Mouse (Mus musculus): ENCODE measurements around the gene Mdga1.

Gene Mdga1

DNA sequence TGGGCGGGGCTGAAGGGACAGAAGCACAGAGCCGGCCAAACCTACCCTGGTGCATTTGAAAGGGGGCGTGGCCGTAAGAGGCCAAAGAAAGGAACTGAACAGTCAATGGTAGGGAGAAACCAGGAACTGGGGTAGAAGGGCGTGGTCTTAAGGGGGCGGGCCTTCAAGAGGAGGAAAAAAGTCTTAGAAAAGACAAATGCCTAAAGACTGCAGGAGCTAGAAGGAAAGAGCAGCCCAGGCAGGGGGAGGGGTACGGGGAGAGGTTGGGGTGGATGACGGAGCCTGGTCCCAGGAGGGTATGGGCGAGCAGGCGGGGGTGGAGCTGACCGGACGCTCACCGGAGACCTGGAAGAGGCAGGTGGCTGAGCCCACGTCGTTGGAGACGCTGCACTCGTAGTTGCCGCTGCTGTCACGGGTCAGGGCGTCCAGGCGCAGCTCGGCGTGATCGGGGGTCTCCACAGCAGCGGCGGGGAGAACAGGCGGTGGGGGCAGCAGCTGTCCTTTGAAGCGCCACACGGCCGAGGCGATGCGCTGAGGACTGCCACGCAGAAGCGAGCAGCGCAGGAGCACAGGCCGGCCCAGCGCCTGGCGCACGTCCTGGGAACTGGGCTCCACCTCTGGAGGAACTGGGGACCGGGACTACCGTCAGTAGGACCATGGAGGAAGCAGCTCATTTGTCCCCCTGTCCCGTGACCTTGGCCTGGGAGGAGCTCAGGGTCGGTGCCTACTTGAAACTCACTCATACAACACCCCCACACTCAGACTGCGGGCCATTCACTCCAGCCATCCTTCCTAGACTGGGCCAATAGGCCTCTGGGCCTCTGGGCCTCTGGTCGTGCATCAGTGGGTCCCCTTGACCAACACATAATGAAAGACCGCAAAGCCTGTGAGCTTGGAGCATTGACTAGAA is 127.9 kb downstream of the Mdga1 start:
- DNase-seq: peak; percentile 48

DNA sequence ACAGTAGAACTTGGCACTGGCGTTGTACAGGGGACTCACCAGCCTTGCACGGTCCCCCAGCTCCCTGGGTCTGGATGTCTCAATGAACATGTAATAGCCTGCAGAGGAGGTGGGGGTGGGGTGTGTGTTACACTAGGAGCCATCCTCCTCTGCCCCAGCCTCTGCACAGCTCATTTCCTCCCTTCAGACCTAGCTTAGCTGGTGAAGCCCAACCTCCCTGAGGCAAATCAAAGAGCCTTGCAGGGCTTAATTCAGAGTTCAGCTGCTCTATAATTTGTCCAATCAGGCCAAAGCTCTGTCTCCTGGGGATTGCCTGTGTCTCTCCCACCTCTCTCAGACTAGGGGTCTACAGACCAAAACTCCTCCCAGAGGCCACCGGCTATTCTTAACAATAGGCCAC is 131.9 kb downstream of the Mdga1 start:
- DNase-seq: no peak

DNA sequence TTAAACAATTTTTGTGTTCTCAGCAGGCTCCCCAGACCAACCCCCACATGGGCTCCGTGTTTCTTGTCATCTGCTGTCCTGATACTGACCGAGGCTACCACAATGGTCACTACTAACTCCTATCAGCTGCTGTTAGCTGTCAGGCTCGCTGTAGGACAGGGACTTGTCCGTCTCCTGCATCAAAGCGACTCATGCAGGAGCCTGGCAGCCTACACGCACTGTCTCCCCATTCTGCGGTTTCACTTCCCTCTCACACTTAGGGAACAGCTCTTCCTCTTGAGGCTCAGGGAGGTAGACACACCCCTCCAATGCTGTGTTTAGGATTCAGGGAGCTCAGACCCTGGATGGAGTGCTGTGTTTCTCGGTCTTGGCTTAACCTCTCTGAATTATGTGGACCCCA is 132.4 kb downstream of the Mdga1 start:
- no peak for DNase-seq

DNA sequence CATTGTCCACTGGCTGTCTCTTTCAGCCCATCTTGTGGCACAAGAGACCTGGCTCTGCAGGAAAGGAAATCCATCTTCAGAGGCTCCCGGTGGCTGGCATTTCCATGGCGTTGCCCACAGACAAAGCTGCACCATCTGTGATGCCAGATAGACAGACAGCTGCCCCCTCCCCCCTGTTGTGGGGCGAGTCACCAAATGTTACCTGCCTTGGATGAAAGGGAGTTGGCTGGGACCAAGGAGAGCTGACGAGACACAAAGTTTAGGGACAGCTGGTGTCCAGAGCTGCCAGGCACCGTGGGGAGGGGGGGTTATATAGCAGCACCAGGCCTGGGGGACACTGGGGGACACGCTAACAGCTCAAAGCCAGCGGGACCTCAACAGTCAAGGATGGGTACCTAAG is 135.1 kb downstream of the Mdga1 start:
- DNase-seq: no peak

DNA sequence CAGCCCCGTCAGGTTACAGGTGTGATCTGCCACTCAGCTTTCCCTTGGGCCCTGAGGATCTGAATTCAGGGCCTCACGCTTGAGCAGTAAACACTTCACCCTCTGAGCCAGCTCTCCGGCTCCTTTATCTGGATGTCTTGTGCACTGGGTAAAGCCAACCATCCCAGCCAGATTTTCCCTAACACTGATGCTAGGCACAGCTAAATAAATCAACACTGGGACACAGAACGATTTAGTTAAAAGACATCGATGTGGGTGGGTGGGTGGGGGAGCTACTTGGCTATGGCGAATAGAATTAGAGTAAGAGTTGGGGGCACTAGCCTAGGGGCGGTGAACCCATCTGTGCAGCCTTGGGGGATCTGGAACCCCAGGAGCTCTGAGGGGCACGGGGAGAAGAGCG is 135.6 kb downstream of the Mdga1 start:
- no peak for DNase-seq

DNA sequence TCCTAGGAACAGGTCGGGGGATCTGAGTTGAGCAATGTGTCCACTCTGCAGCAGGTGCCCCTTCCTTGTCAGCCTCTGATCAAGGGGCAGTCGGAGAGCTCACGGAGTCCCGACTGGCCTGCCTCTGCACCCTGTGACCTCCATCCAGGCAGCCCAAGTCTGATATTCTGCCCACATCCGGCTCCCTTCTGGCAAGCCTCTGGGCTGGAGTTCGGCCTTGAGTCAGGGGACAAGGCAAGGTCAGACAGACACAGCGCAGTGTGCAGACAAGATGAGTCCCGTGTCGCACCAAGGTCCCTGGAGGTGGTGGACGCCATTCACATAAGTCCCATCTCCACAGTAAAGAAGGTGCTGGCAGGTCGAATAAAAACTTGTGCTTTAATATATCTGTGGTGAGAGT is 138.2 kb downstream of the Mdga1 start:
- DNase-seq: no peak

DNA sequence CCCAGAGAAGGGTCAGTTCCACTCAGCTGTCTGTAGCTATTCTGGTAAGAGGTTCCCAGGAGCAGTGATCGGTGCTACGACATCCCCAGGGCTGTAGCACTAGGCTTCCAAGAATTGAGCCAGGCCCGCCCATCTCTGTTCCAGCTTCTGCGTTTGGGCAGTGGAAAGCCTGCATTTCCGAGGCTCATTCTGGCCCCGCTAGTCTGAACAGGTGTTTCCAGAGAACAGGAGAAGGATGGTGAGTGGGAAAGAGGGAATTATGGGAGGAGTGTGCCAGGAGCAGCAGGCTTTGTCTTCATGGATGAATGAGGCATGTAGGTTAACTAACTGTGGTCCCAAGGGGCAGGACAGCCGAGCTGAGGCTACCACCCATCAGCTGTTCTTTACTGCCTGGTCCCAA is 140.8 kb downstream of the Mdga1 start:
- no peak for DNase-seq

DNA sequence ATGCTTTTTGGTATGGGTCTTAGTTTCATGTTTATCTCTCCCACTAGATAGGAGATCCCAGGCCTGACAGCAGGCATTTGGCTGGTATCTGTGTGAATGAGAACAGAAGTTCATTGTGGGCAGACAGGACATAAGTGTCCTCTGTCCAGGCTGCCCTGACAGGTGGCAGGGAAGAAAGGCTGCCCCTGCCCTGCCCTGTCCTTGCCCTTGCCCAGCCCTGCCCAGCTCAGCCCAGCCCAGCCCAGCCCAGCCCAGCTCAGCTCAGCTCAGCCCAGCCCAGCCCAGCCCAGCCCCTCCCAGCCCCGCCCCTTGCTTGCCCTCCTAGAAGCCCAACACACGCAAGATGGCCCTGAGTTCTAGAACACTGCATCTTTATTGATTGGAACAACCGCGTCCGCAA is 142.3 kb downstream of the Mdga1 start:
- DNase-seq: no peak

DNA sequence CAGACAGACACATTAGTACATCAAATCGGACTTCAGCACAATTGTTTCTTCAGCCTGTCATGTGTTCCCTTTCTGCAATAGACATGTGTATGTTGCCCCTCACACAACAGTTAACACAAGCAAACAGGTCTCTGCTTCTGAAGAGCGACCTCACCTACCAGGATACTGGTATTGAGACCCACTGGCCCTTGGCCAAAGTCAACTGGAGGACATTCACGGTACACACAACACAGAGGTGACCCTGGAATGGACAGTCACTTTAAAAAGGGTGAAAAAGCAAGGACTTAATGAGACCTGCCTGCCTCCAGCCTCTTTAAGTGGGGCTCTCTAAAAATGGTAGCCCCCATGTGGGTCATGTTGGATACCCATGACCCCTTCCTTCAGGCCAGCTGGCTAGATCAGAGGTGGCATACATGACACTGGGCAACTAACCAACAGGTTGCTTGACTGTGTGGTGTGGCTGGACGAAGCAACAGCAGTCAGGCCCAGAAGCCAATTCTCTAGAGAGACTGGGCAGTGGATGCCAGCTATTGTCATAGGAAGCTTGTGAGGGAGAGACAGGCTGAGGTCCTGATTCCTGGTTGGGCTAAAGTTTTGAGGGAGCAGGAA is 145.3 kb downstream of the Mdga1 start:
- DNase-seq: no peak

DNA sequence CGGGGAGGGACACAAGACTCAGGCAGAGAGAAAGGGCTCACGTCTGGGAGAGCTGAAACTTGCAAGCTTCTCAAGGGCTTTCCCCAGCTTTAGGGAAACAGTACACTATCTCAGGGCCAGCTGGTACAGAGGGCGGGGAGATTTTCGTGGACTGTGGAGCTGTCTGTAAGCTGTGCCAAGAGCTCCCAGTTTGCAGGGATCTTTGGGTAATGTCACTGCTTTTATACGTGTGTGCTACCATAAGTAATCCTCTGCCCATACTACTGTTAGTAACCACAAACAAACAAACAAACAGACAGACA is 145.7 kb downstream of the Mdga1 start:
- DNase-seq: peak; percentile 11

DNA sequence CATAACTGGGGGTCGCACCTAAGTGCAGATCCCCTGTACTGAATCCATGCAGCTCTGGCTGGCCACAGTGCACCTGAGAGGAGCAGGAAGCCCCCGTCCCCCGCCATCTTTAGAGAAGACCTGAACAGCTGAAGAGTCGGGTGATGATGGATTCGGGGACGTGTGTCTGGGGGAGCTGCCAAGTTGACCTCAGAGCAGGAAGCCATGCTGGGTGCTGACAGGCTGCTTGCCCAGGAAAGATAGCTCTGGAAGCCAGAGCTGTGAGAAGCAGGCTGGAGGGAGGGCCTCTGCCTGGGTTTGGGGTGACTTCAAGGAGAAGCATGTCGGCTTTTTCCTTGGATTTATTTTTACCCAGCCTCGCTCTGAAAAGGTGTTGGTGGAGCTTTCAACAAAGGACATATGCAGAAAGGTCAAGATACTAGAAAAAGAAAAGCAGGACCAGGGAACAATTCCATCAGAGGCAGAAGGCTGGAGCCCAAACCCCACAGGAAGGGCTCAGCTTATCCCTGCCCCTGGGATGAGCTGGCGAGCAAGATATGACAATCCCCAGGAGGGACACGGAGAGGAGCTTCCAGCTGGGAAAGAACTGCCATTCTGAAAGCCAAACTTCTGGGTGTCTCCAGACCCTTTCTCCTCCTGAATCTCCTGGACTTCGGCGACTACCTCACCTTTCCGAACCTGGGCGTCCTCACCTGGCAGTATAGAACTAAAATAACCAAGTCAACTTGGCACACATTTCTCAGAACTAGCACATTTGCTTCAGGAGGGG is 146.3 kb downstream of the Mdga1 start:
- DNase-seq: no peak

DNA sequence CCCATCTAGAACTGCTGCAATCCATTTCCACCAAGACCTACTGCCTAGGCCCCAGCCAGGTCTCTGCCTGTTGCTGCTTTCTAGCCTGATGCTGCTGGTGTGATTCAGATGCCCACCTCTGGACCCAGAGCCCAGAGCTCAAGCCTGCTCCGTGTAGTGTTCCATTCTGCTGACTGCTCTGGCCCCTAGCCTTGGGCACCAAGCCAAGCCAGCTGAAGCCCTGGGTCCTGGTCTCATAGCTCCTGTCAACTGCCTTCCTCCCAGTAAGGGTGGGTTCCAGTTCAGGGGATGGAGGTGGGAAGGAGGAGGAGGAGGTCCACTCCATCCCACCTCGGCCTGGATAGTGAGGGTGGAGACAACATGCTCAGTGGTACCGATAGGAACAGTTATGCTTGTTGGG is 150.3 kb downstream of the Mdga1 start:
- no peak for DNase-seq

DNA sequence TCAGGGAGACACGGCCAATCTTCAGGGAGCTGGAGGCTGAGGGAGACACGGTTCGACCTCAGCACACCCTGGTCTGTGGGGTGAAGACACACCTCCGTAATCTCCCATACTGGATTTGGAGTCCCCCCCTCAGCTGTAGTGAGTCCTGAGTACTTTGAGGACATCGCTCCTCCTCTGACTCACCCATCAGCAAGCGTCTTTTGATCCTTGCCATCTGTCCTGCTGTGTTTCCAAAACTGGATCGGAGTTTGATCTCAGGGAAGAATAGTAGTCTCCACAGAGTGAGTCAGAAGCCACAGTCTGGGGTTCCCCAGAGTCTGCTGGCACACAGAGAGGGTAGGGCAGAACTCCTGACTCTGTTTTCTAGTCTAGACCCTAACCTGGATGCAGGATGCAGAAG is 150.9 kb downstream of the Mdga1 start:
- peak; percentile 44 for DNase-seq

DNA sequence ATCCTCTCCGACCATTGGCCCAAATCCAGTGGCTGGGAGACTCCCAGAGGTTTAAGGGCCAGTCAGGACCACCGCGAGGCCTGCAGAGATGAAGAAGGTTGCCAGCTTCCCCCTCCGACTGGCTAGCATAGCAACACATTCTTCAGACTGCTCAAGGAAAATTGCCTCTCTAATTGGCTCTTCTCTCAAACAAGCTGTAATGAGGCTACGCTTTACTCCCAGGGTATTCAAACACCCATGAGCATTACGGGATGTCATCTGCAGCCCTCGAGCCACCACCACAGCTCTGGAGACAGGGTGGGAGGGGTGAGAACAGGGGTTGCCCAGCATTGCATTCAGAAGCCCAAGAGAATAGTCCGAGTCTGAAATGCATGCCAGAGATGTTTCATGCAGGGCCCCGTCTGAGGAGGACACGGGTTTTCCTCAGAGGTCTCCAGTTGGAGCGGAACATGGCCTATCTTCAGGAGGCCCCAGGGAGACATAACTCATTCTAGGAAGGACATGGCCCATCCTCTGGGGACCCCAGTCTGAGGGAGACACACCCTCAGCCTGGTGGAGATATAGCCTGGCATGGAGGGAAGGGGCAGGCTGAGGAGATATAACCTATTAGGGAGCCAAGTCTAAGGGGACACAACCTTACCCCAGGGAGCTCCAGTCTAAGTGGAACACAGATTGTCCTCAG is 151.5 kb downstream of the Mdga1 start:
- DNase-seq: no peak

DNA sequence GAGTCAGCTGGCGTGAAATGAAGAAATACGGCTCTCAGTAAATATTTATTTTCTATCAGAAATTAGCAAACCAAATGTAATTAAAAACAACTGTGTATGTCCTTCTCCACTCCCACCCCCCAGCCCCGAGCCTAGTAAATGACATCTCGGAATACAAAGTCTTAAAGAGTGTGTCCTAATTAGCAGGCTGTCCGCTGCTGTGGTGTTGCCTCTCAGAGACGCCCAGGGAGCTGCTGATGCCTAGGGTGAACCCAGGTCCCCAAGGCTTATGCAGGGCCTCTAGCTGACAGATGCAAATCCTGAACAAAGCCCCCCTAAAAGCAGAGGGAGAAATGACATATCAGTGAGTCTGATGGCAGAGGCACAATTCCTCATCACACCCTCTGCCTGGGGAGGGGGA is 155.1 kb downstream of the Mdga1 start:
- no peak for DNase-seq

DNA sequence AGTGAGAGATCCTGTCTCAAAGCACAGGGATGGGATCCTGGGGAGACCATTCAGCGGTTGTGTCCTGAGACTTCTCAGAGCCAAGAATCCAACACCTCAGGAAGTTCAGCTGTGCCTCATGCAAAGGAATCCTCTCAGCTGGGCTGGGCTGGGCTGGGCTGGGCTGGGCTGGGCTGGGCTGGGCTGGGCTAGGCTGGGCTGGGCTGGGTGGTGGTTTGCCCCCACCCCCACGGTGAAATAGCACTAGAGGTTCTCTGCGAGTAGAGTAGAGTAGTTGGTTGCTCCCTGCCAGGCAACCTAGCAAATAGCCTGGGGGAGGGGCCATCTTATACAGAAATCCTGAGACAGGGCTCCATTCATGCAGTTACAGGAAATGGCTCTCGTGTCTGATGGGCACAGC is 156.6 kb downstream of the Mdga1 start:
- DNase-seq: no peak

DNA sequence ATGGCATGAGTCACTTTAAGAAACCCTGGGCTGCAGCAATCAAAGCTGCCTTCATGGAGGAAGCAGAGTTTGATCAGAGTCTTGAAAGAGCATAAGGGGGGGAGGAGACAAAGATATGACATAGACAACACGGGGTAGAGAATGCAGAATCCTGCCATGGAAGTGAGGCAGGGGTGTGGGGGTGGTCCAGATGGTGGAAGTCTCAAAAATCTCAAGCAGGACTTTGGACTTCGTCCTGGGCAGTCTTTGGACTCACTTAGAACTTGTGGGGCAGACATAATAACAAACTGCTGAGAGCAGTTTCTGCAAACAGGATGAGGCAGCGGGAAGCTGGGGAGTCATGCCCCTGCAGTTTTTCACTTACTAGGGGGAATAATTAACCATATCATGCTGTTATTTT is 166.3 kb downstream of the Mdga1 start:
- DNase-seq: no peak

DNA sequence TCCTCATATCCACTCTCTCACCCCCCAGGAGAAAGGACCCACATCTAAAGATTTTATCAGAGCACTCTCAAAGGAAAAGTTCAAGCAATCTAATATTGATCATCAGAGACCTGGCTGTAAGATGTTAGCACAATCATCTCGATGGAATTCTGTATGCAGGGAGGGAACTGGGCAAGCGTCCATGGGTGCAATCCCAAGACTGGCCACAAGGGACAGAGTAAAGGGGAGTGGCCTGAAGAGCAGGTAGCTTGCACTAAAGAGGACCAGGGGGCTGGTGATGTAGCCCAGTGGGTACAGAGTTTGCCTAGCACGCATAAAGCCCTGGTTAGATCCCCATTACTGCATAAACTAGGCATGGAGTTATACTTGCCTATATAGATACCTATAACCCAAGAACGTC is 168.5 kb downstream of the Mdga1 start:
- DNase-seq: peak; percentile 83

DNA sequence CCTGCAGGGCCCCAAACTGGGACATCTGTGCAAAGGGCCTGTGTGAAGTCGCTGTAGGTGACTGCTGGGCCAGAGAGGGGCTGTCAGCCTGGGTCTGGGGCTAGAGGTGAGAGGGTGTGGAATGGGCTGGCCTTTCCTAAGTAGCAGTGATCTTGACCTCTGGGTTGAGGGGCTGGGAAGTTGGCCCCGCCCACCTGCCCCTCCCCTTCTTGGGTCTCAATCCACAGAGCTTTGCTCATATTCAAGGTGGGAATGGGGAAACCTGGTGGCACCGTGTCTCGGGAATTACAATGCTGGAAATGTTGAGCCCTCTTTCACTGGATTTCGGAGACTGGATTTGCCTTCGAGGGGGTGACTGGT is 169.8 kb downstream of the Mdga1 start:
- DNase-seq: no peak

DNA sequence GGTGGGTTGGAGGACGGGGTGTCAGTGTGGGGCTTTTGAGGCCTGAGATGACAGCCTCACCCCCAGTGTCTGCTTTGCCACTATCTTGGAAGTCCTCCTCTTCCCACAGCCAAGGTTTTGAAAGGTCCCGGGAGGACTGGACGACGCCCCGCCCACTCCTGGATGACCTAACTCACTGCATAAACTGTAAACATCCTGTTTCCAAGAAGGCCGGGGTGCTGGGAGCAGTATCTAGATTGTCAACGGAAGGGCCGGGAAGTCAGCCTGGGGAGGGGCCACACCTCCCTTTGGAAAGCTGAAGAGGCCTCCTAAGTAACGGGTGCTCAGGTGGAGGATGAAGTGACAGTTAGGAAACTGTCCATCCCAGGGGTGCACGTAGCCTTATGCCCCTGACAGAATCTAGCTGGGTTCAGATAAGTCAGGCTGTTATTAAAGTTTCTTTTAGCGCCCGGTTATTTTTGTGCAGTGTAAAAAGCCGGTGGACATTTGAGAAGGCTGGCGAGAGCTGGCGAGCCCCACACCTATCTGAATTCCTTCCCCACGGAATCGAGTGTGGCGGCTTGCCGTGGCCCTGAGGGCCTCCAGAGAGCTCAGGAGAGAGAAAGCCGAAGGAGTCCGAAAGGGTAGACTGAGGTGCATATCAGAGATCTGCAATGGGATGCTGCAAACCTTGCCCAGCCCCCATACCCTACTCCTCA is 170.3 kb downstream of the Mdga1 start:
- DNase-seq: no peak

DNA sequence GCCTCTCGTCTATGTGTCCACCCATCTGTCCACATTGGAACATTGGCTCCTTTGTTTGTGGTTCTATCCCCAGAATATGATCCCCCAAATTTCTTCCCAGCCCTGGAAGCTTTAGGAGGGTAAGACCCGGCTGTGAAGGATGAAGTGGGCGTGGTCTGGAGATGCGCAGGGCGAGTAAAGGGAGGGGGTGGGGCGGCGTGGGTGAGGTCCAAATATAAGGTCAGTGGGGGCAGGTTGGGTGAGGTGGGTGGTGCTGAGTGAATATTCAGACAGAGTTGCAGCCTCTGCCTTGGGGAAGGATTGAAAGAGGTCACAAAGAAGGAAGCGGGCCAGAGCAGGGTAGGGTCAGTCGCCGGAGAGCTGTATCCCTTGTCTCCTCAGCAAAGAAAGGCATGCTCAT is 171.7 kb downstream of the Mdga1 start:
- no peak for DNase-seq

DNA sequence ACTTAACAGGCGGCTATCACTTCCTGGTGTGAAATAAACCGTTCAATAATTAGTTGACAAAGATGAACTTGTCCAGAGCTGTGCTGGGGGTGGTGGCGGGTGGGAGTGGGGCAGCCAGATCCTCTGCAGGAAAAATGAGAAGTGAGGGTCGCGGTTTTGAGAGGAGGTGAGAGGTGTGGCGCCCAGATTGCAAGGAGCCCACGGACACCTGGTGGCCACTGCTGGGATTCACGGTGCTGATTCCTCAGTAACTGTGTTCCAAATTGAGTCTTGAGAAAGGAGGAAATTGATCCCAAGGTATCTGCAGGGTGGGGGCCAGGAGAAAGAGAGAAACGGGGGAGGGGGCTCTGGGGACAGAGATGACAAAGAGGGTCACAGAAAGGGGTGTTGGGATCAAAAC is 173.1 kb downstream of the Mdga1 start:
- DNase-seq: no peak

DNA sequence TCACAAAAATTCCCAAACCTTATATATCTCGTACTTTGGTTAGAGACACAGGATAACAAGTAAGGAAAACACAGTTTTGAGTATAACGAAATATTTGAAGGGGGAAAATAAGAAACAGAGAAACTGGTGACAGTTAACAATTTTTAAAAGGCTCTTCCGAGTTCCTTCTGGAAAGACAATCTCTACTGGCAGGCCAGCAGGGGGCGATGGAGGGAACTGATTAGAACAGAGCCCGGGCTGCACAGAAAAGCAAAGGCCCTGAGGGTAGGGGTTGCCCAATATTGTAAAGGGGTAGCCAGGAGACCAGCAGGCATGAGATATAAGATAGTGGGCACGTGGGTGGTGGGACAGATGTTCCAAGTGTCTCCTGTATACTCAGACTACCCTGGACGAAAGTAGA is 173.8 kb downstream of the Mdga1 start:
- DNase-seq: peak; percentile 86

Data from lung, postnatal 14 days (tissue).